Mouse (Mus musculus): ENCODE measurements around the gene Gnpda2.
A peak's percentile ranks its signal among the peaks of the same experiment; 100 is the strongest.

The Gnpda2 gene

GRCm38 (mm10) chr5:69591640-69592461 lies at the start of gene Gnpda2:
Gene Gnpda2 (minus strand): TSS chr5:69592340.
- DNase-seq, result peak; percentile 83

- no peak for DNase-seq
Observed at GRCm38 (mm10) chr5:69634766-69635165, 42.6 kb upstream of the Gnpda2 start.

- no peak for DNase-seq
Observed at GRCm38 (mm10) chr5:69620899-69621298, 28.8 kb upstream of the Gnpda2 start.

DNA sequence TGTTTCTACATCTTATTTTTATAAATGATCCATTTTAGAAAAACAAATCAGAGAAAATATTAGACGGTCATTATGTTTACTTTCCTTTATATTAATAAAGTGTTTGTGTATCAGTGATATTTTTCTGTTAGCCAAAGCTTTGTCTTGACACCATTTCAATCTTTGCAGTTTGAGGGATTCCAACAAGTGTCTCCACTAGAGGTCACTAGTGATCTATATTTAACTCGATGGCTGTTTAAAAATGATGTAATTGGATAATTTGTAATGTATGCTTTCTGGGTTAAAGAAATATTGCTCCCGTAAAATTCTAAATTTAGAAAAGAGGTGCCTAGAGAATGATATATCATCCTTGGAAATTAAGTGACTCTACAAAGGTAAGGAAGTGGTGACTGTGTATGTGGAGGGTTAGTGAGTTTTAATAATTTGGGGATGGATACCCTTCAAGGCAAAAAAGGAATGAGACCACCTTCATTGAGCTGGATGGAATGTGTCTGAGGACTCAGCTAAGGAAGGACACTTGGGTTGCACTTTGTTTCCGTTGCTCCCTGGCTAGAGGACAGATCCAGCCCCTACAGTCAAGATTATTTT lies 21.2 kb upstream of the Gnpda2 start:
- DNase-seq, result peak; percentile 3

DNA sequence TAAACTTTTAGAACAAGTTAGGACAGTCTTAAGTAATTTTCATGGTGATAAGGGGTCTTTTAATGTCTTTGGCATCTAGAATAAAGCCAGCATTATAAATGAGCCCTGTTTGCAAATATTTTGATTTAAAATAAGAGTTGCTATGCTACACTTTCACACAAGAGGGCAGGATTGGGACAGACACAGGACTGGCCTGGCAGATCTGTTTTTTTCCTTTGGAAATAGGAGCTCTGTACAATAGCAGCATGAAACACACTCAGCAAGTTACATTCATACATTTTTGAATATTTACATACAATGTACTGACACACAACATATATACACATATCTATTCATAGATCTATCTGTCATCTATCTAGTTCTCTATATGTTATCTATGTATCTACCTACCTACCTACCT lies 8.9 kb upstream of the Gnpda2 start:
- DNase-seq, result no peak

- DNase-seq, result no peak
Observed at GRCm38 (mm10) chr5:69557404-69557935, 34.7 kb downstream of the Gnpda2 start.

GRCm38 (mm10) chr5:69556628-69557403 lies 35.3 kb downstream of the Gnpda2 start, which contains the start of gene Guf1:
Gene Guf1 (plus strand): TSS chr5:69556923.
- DNase-seq, result peak; percentile 96

GRCm38 (mm10) chr5:69542489-69542888 lies 49.7 kb downstream of the Gnpda2 start, which contains the start of gene Yipf7:
Gene Yipf7 (minus strand): TSS chr5:69542648.
- DNase-seq, result no peak

DNA sequence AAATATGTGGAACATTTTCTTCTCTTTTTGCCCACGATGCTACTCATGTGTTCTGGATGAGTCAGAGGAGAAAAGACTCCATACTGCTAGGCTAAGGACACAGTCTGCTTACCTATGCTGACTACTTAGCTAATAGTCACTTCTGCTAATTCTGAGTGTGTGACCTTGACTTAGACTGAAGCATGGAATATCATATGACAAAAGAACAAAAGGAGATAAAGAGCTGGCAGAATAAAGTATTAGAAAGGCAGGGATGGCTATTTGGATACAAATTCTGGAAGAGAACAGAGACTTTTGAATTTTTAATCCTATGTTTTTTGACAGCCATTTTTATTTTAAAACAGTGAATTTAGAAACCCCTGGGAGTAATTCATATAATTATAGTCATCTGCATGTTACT lies 50.5 kb downstream of the Gnpda2 start:
- no peak for DNase-seq

- no peak for DNase-seq
Observed at GRCm38 (mm10) chr5:69523944-69524343, 68.2 kb downstream of the Gnpda2 start.
